Mouse (Mus musculus) T-cell, adult 2 months (primary cell): Measurements from ENCODE around the gene Ptprn.
"Not testable (repeated sequence)": the region's sequence is repeated elsewhere in the genome, so short reads cannot be mapped to it uniquely, and the experiment has no call there.

Experiments used
- DNase-seq: peaks from one replicate; pipeline ENCODE4 v3.0.0; 2022; ENCODE audit warnings: low spot score

Gene Ptprn

GRCm38 (mm10) chr1:75252308-75252707, 12.0 kb downstream of the Ptprn start:
- DNase-seq, result no peak

- DNase-seq, result peak; percentile 88
Observed at GRCm38 (mm10) chr1:75251112-75251970, 13.0 kb downstream of the Ptprn start.

- no peak for DNase-seq
Observed at GRCm38 (mm10) chr1:75250498-75250897, 13.8 kb downstream of the Ptprn start.

GRCm38 (mm10) chr1:75248041-75248772, 16.1 kb downstream of the Ptprn start:
- DNase-seq, result peak; percentile 34

GRCm38 (mm10) chr1:75247071-75247930, 17.0 kb downstream of the Ptprn start:
- DNase-seq, result no peak

- DNase-seq, result no peak
Observed at GRCm38 (mm10) chr1:75244836-75245235, 19.5 kb downstream of the Ptprn start.

GRCm38 (mm10) chr1:75244175-75244826, 20.0 kb downstream of the Ptprn start:
- no peak for DNase-seq

GRCm38 (mm10) chr1:75243411-75243810, 20.9 kb downstream of the Ptprn start:
- no peak for DNase-seq

GRCm38 (mm10) chr1:75239591-75239990, 24.7 kb downstream of the Ptprn start:
- DNase-seq, result no peak

- DNase-seq, result peak; percentile 88
Observed at GRCm38 (mm10) chr1:75236117-75237050, 27.9 kb downstream of the Ptprn start, which contains the start of gene Dnajb2. Gene Dnajb2 (plus strand): TSS chr1:75236406.

GRCm38 (mm10) chr1:75234606-75235005, 29.7 kb downstream of the Ptprn start:
- DNase-seq, result peak; percentile 81

- DNase-seq, result not testable (repeated sequence)
Observed at GRCm38 (mm10) chr1:75232489-75232888, 31.8 kb downstream of the Ptprn start.

GRCm38 (mm10) chr1:75231664-75232152, 32.6 kb downstream of the Ptprn start, which contains the start of gene A630095N17Rik:
Gene A630095N17Rik (minus strand): TSS chr1:75232102.
- no peak for DNase-seq

- DNase-seq, result no peak
Observed at GRCm38 (mm10) chr1:75231224-75231623, 33.1 kb downstream of the Ptprn start.

GRCm38 (mm10) chr1:75230335-75230994, 33.8 kb downstream of the Ptprn start:
- no peak for DNase-seq

- no peak for DNase-seq
Observed at GRCm38 (mm10) chr1:75229158-75229557, 35.1 kb downstream of the Ptprn start.

GRCm38 (mm10) chr1:75227653-75228052, 36.6 kb downstream of the Ptprn start:
- DNase-seq, result no peak

GRCm38 (mm10) chr1:75226138-75226537, 38.2 kb downstream of the Ptprn start:
- DNase-seq, result no peak

GRCm38 (mm10) chr1:75225473-75225872, 38.8 kb downstream of the Ptprn start:
- no peak for DNase-seq

- no peak for DNase-seq
Observed at GRCm38 (mm10) chr1:75223532-75223931, 40.8 kb downstream of the Ptprn start.
